Mouse (Mus musculus) intestine, embryonic 16.5 days (tissue): ENCODE data around the gene Tdpoz2. TPM values are rescaled to one million over a fixed set of nuclear protein-coding genes. Genes with fewer than 3 reads are reported as not detected.

ENCODE experiments used
- polyA plus RNA-seq: library from polyadenylated mRNA; unstranded; fragments of >200 nt; fragmentation: Nextera tagmentation; extraction: Ambion mirVana; gene quantifications from 2 replicates; pipeline ENCODE4 v1.2.1, GENCODE M21; 2015

Tdpoz2 gene
- polyA plus RNA-seq, 1 experiment from 2014 or later, result not detected

Other genes with a start within 250 kb of the Tdpoz2 start
- 1.3 TPM in 2 replicates for gene Tchh, start 210.4 kb downstream of the Tdpoz2 start, polyA plus RNA-seq
- not detected in 2 replicates for gene Tchhl1, start 183.9 kb downstream of the Tdpoz2 start, polyA plus RNA-seq
- 711 and 730 TPM in 2 replicates for gene S100a11, start 132.2 kb downstream of the Tdpoz2 start, polyA plus RNA-seq
- gene S100a10, start 97.6 kb downstream of the Tdpoz2 start, polyA plus RNA-seq, result 722 and 728 TPM in 2 replicates
- gene Tdpoz1, start 23.6 kb upstream of the Tdpoz2 start, polyA plus RNA-seq, result not detected in 2 replicates
- not detected in 2 replicates for gene Gm37596, start 40.4 kb upstream of the Tdpoz2 start, polyA plus RNA-seq
- not detected in 2 replicates for gene Gm5773, start 120.3 kb upstream of the Tdpoz2 start, polyA plus RNA-seq
- not detected in 2 replicates for gene Tdpoz4, start 143.7 kb upstream of the Tdpoz2 start, polyA plus RNA-seq
- gene Tdpoz3, start 173.3 kb upstream of the Tdpoz2 start, polyA plus RNA-seq, result not detected in 2 replicates